In genomic region chr12:51603306-51603705, GRCm38 (mm10) we compare ENCODE assay signal across 35 mouse cellular contexts. TPM values are rescaled to one million over a fixed set of nuclear protein-coding genes. Genes with fewer than 3 reads are reported as not detected.
"Had no signal": no experiment of that assay in that cellular context is flagged by ENCODE, and none has a peak within 500 bp of the region (broad histone marks: within the 10 kb centered on the region; RNA-seq: fewer than 3 reads in every experiment).

No protein-coding gene starts in this region.

- DNase-seq: left cerebral cortex, postnatal 4 days; liver; liver, embryonic 13.5 days; liver, postnatal 0 days; lung, adult 18-20 months; lung, adult 2 months; lung, embryonic 14.5 days; lung, postnatal 14 days; lung, postnatal 36 days; lung, postnatal 4 days; midbrain, embryonic 14.5 days had no signal

- H3K27ac ChIP-seq: left cerebral cortex, adult 2 months; limb, embryonic 10.5 days; limb, embryonic 12.5 days; limb, embryonic 13.5 days; limb, embryonic 15.5 days; liver, embryonic 12.5 days; liver, embryonic 13.5 days; liver, embryonic 14.5 days; liver, embryonic 15.5 days; lung, embryonic 15.5 days; macrophage; midbrain, embryonic 10.5 days; midbrain, embryonic 12.5 days; midbrain, embryonic 13.5 days; midbrain, embryonic 15.5 days had no signal

- H3K9me3 ChIP-seq: limb, embryonic 10.5 days; limb, embryonic 12.5 days; limb, embryonic 15.5 days; liver, embryonic 12.5 days; liver, embryonic 13.5 days; liver, embryonic 15.5 days; lung, embryonic 15.5 days; megakaryocyte, embryonic 14.5 days; midbrain, embryonic 10.5 days; midbrain, embryonic 12.5 days; midbrain, embryonic 13.5 days; midbrain, embryonic 15.5 days had no signal

- H3K27me3 ChIP-seq: limb, embryonic 12.5 days; limb, embryonic 13.5 days; limb, embryonic 15.5 days; liver, embryonic 12.5 days; liver, embryonic 13.5 days; liver, embryonic 15.5 days; lung, embryonic 15.5 days; megakaryocyte, embryonic 14.5 days; midbrain, embryonic 12.5 days; midbrain, embryonic 13.5 days; midbrain, embryonic 15.5 days had no signal

- H3K4me3 ChIP-seq: left cerebral cortex, adult 2 months; limb, embryonic 10.5 days; limb, embryonic 12.5 days; limb, embryonic 13.5 days; limb, embryonic 15.5 days; liver, embryonic 12.5 days; liver, embryonic 13.5 days; liver, embryonic 15.5 days; lung, embryonic 15.5 days; megakaryocyte, embryonic 14.5 days; midbrain, embryonic 10.5 days; midbrain, embryonic 12.5 days; midbrain, embryonic 13.5 days; midbrain, embryonic 15.5 days had no signal

- ATAC-seq: liver, embryonic 12.5 days; liver, postnatal 0 days; lung, postnatal 0 days; midbrain, embryonic 13.5 days; midbrain, embryonic 15.5 days; midbrain, embryonic 16.5 days had no signal

- H3K4me2 ChIP-seq: limb, embryonic 12.5 days; limb, embryonic 13.5 days; limb, embryonic 15.5 days; liver, embryonic 11.5 days; liver, embryonic 12.5 days; liver, embryonic 13.5 days; liver, embryonic 15.5 days; lung, embryonic 14.5 days; lung, embryonic 15.5 days; midbrain, embryonic 11.5 days; midbrain, embryonic 12.5 days; midbrain, embryonic 13.5 days; midbrain, embryonic 15.5 days had no signal

- H3K9ac ChIP-seq: limb, embryonic 12.5 days; limb, embryonic 13.5 days; limb, embryonic 15.5 days; liver, embryonic 12.5 days; liver, embryonic 13.5 days; liver, embryonic 14.5 days; liver, embryonic 15.5 days; liver, postnatal 0 days; lung, embryonic 14.5 days; lung, embryonic 15.5 days; midbrain, embryonic 12.5 days; midbrain, embryonic 13.5 days; midbrain, embryonic 15.5 days had no signal

- H3K4me1 ChIP-seq: limb, embryonic 10.5 days; limb, embryonic 12.5 days; limb, embryonic 13.5 days; limb, embryonic 15.5 days; liver, embryonic 12.5 days; liver, embryonic 13.5 days; liver, embryonic 15.5 days; lung, embryonic 15.5 days; midbrain, embryonic 10.5 days; midbrain, embryonic 12.5 days; midbrain, embryonic 13.5 days; midbrain, embryonic 15.5 days had no signal

- H3K36me3 ChIP-seq: lung, embryonic 15.5 days had no signal

RNA-seq across cellular contexts. Expression of gene Coch, which starts 10.2 kb away (rescaled TPM):
- total RNA-seq: liver, adult 2 months; megakaryocyte progenitor cell, adult 5-6 weeks; megakaryocyte, adult 5-6 weeks; megakaryocyte-erythroid progenitor cell, adult 5-6 weeks; monocyte, adult 5-6 weeks had no signal
- polyA plus RNA-seq: liver, adult 2 months; macrophage had no signal
